Mouse (Mus musculus) forelimb bud, embryonic 11.5 days (tissue): ENCODE data around the gene Psmb3.

ENCODE experiments used
- DNase-seq: peaks from one replicate; pipeline ENCODE4 v3.0.0-alpha.2; 2012; ENCODE audit warnings: low read depth, low spot score

Psmb3 gene

DNA sequence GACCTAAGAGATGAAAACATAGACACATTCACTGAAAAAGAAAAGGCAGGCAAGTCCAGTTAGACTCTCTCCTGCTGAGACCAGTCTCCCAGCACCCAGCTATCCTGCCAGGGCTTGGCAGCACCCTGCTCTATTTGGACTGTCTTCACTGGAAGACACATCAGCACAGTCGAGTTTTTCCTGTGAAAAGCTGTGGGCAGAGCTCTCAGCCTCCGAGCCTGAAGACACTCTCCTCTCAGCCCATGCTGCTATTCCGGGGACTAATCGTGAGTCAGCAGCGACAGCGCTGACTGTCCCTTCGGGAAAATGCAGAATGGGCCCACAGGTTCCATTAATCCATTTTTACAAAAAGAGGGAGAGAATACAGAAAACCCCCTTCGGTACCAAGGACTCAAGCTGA lies 50.1 kb downstream of the Psmb3 start:
- no peak for DNase-seq

DNA sequence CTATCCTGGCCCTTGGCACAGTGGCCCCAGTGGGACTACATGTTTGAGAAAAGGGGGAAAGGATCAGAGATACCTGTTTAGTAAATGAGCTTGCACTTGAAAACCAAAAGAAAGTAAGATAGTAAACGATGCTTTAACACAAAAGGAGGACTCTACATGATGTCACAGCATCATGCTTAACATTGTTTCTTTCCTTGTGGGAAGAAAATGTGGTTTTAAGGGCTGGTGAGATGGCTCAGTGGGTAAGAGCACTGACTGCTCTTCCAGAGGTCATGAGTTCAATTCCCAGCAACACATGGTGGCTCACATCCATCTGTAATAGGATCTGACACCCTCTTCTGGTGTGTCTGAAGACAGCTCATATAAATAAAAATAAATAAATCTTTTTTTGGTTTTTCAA lies 54.9 kb downstream of the Psmb3 start:
- DNase-seq, result no peak

DNA sequence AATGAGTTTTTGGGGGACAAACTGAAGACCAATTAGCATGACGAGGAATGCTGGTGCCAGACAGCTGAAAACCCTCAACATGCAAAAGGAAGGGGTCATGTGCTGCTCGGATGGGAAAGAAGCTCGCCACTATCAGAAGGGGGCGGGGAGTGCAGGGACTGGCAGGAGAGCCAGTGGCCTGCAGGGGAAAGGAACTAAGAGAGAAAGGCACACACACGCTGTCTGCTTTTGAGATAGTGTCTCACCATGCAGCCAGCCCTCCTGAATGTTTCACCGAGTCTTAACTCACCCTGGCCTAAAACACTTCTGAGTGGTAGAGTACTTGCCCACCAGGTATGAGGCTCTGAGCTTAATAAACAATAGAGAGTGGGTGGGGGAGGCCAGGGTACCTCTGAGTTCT lies 55.7 kb downstream of the Psmb3 start:
- DNase-seq, result no peak

DNA sequence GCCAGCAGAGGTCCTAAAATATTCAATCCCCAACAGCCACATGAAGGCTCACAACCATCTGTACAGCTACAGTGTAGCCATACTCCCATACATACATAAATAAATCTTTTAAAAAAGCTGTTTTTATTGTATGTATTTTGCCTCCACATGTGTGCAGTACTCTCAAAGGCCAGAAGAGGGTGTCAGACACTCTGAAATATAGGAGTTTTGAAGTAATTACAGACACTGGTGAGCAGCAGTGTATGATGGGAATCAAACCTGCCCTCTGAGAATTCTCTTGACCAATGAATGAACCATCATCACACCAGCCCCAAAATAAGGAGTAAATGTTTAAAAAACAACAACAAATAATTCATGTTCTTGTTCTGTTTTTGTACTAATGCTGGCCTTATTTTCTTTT lies 58.4 kb downstream of the Psmb3 start:
- DNase-seq, result no peak
